Mouse (Mus musculus) midbrain, embryonic 14.5 days (tissue): ENCODE data around the gene Rhcg. TPM values are rescaled to one million over a fixed set of nuclear protein-coding genes. Genes with fewer than 3 reads are reported as not detected.

Experiments used
- ATAC-seq: fragments of 200-750 bp; cut with Nextera tagmentation; 2 replicates; pipeline ENCODE4 v1.8.0; 2017; ENCODE audit warnings: moderate number of reproducible peaks, moderate library complexity; ENCODE audit not compliant: low FRiP score, low TSS enrichment
- DNase-seq: peaks from one replicate; pipeline ENCODE4 v3.0.0-alpha.2; 2015
- H3K27ac ChIP-seq: fragments of 300-500 bp; sonication (generic); replicated peaks from 2 replicates; pipeline ENCODE4 v1.5.1; 2014; ENCODE audit warnings: mild to moderate bottlenecking, low read depth, low read length, moderate library complexity
- H3K27me3 ChIP-seq: fragments of 300-500 bp; sonication (generic); 2 replicates; pipeline ENCODE4 v1.6.1; 2014; ENCODE audit warnings: low read length, control low read depth, mixed read lengths; ENCODE audit not compliant: control insufficient read depth, insufficient read depth
- H3K36me3 ChIP-seq: fragments of 300-500 bp; sonication (generic); 2 replicates; pipeline ENCODE4 v1.6.1; 2014; ENCODE audit warnings: low read length, control low read depth; ENCODE audit not compliant: control insufficient read depth, insufficient read depth
- H3K4me1 ChIP-seq: fragments of 300-500 bp; sonication (generic); 2 replicates; pipeline ENCODE4 v1.6.1; 2014; ENCODE audit warnings: mild to moderate bottlenecking, antibody characterized with exemption, low read length, control low read depth; ENCODE audit not compliant: control insufficient read depth, insufficient read depth
- H3K4me2 ChIP-seq: fragments of 300-500 bp; sonication (generic); 2 replicates; pipeline ENCODE4 v1.6.1; 2014; ENCODE audit warnings: mild to moderate bottlenecking, low read length, moderate library complexity
- H3K4me3 ChIP-seq: fragments of 300-500 bp; sonication (generic); replicated peaks from 2 replicates; pipeline ENCODE4 v1.5.1; 2014; ENCODE audit warnings: low read depth, low read length
- H3K9ac ChIP-seq: fragments of 300-500 bp; sonication (generic); replicated peaks from 2 replicates; pipeline ENCODE4 v1.6.1; 2014; ENCODE audit warnings: mild to moderate bottlenecking, low read length, moderate library complexity
- H3K9me3 ChIP-seq: fragments of 300-500 bp; sonication (generic); 2 replicates; pipeline ENCODE4 v1.6.1; 2016; ENCODE audit warnings: low read length, control low read depth, mixed read lengths; ENCODE audit not compliant: control insufficient read depth
- WGBS: fragments of 180-500 bp; shearing (Covaris S2); extraction: QIAGEN DNeasy Blood & Tissue Kit; methylation state at CpG from one replicate; pipeline ENCODE4 v1.1.7; 2014; 5-methylcytosine and 5-hydroxymethylcytosine counted together
- polyA plus RNA-seq: library from polyadenylated mRNA; unstranded; fragments of >200 nt; fragmentation: Nextera tagmentation; extraction: Ambion mirVana; gene quantifications from 2 replicates; pipeline ENCODE4 v1.2.1, GENCODE M21; 2014

Gene Rhcg
- polyA plus RNA-seq, 1 experiment from 2014 or later: 3.1 TPM

GRCm38 (mm10) chr7:79647233-79647632, 29.8 kb upstream of the Rhcg start:
- ATAC-seq: no peak
- Histone ChIP-seq H3K27ac (no peak overlapping the region), H3K4me1 (no peaks in the 10 kb centered on the region), H3K36me3 (no peaks in the 10 kb centered on the region), H3K9ac (no peak overlapping the region), H3K9me3 (no peaks in the 10 kb centered on the region), H3K27me3 (no peaks in the 10 kb centered on the region), H3K4me3 (no peak overlapping the region), H3K4me2 (no peak overlapping the region)
- WGBS: 79% methylated on average over 3 of the region's 3 CpGs
- DNase-seq: no peak

- Histone ChIP-seq H3K4me1 (no peaks in the 10 kb centered on the region), H3K27me3 (no peaks in the 10 kb centered on the region), H3K4me3 (no peak overlapping the region), H3K9me3 (no peaks in the 10 kb centered on the region), H3K36me3 (no peaks in the 10 kb centered on the region), H3K4me2 (no peak overlapping the region), H3K27ac (no peak overlapping the region), H3K9ac (no peak overlapping the region)
- ATAC-seq: no peak
- DNase-seq: no peak
- WGBS: 32% methylated on average over 13 of the region's 13 CpGs
These were observed 14.4 kb upstream of the Rhcg start for GRCm38 (mm10) chr7:79631773-79632348.

- WGBS: 69% methylated on average over 4 of the region's 4 CpGs
- DNase-seq (no peak), ATAC-seq (no peak)
- no peak overlapping the region for H3K27ac ChIP-seq
- H3K4me2 ChIP-seq: no peak overlapping the region
- H3K9ac ChIP-seq: no peak overlapping the region
- no peaks in the 10 kb centered on the region for H3K4me1 ChIP-seq
- no peaks in the 10 kb centered on the region for H3K27me3 ChIP-seq
- H3K4me3 ChIP-seq: no peak overlapping the region
- no peaks in the 10 kb centered on the region for H3K9me3 ChIP-seq
- H3K36me3 ChIP-seq: no peaks in the 10 kb centered on the region
These were observed 10.9 kb upstream of the Rhcg start for GRCm38 (mm10) chr7:79628271-79628913.

- Histone ChIP-seq H3K27me3 (no peaks in the 10 kb centered on the region), H3K9ac (no peak overlapping the region)
These were observed 8.7 kb upstream of the Rhcg start for GRCm38 (mm10) chr7:79626170-79626569.

GRCm38 (mm10) chr7:79623086-79623485, 5.6 kb upstream of the Rhcg start:
- no peak for DNase-seq
- Histone ChIP-seq H3K4me1 (no peaks in the 10 kb centered on the region), H3K4me3 (no peak overlapping the region), H3K36me3 (no peaks in the 10 kb centered on the region), H3K9me3 (no peaks in the 10 kb centered on the region), H3K4me2 (no peak overlapping the region), H3K27ac (no peak overlapping the region), H3K9ac (no peak overlapping the region), H3K27me3 (no peaks in the 10 kb centered on the region; the same call in 1 of the 2 replicates)
- ATAC-seq: no peak
- 82% methylated on average over 8 of the region's 8 CpGs for WGBS

More at GRCm38 (mm10) chr7:79626170-79626569, 8.7 kb upstream of the Rhcg start:
- no peaks in the 10 kb centered on the region for H3K36me3 ChIP-seq
- no peaks in the 10 kb centered on the region for H3K9me3 ChIP-seq
- no peak overlapping the region for H3K4me3 ChIP-seq
- H3K4me2 ChIP-seq: no peak overlapping the region
- H3K27ac ChIP-seq: no peak overlapping the region
- ATAC-seq (no peak), DNase-seq (no peak)
- no peaks in the 10 kb centered on the region for H3K4me1 ChIP-seq
- WGBS: 82% methylated on average over 5 of the region's 5 CpGs

- Histone ChIP-seq H3K4me1 (0 out of 2 replicates have a peak, but pooled peaks cover 4% of the 10 kb centered on the region), H3K4me2 (no peak overlapping the region), H3K27me3 (peaks cover 15% of the 10 kb centered on the region), H3K9me3 (no peaks in the 10 kb centered on the region), H3K36me3 (no peaks in the 10 kb centered on the region), H3K27ac (no peak overlapping the region), H3K4me3 (no peak overlapping the region), H3K9ac (no peak overlapping the region)
- ATAC-seq (no peak), DNase-seq (no peak)
- 68% methylated on average over 4 of the region's 4 CpGs for WGBS
These were observed 2.0 kb upstream of the Rhcg start for GRCm38 (mm10) chr7:79619493-79619892.

- 51% methylated on average over 1 of the region's 1 CpGs for WGBS
- DNase-seq: no peak
- ATAC-seq: no peak
- no peak overlapping the region for H3K4me2 ChIP-seq
- H3K4me1 ChIP-seq: 0 out of 2 replicates have a peak, but pooled peaks cover 4% of the 10 kb centered on the region
- peaks cover 15% of the 10 kb centered on the region for H3K27me3 ChIP-seq
- H3K36me3 ChIP-seq: no peaks in the 10 kb centered on the region
- H3K4me3 ChIP-seq: no peak overlapping the region
- no peak overlapping the region for H3K9ac ChIP-seq
- no peak overlapping the region for H3K27ac ChIP-seq
- no peaks in the 10 kb centered on the region for H3K9me3 ChIP-seq
These were observed 1.5 kb downstream of the Rhcg start for GRCm38 (mm10) chr7:79615941-79616340.

GRCm38 (mm10) chr7:79615008-79615407, 2.4 kb downstream of the Rhcg start:
- no peak overlapping the region for H3K9ac ChIP-seq
- ATAC-seq: no peak
- no peak overlapping the region for H3K4me2 ChIP-seq
- no peak for DNase-seq
- H3K4me1 ChIP-seq: 0 out of 2 replicates have a peak, but pooled peaks cover 4% of the 10 kb centered on the region
- H3K4me3 ChIP-seq: no peak overlapping the region
- H3K27me3 ChIP-seq: peaks cover 15% of the 10 kb centered on the region
- H3K36me3 ChIP-seq: no peaks in the 10 kb centered on the region
- WGBS: 81% methylated on average over 4 of the region's 4 CpGs
- H3K27ac ChIP-seq: no peak overlapping the region
- no peaks in the 10 kb centered on the region for H3K9me3 ChIP-seq

- peaks cover 9% of the 10 kb centered on the region; the same call in 1 of the 2 replicates for H3K4me1 ChIP-seq
- H3K4me3 ChIP-seq: no peak overlapping the region
- H3K9me3 ChIP-seq: no peaks in the 10 kb centered on the region
- ATAC-seq: no peak
- no peak overlapping the region for H3K9ac ChIP-seq
- H3K27ac ChIP-seq: no peak overlapping the region
- WGBS: 63% methylated on average over 11 of the region's 11 CpGs
- no peak overlapping the region for H3K4me2 ChIP-seq
- no peak for DNase-seq
- H3K36me3 ChIP-seq: no peaks in the 10 kb centered on the region
- peaks cover 15% of the 10 kb centered on the region for H3K27me3 ChIP-seq
These were observed 4.1 kb downstream of the Rhcg start for GRCm38 (mm10) chr7:79613314-79613713.
